Mouse (Mus musculus): Measurements from ENCODE around the gene Atp6v0e2. TPM values are rescaled to one million over a fixed set of nuclear protein-coding genes. Genes with fewer than 3 reads are reported as not detected.

The Atp6v0e2 gene
- 295 and 349 TPM in 2 replicates for polyA plus RNA-seq (2015; fragmentation: Nextera tagmentation; extraction: Ambion mirVana)

GRCm38 (mm10) chr6:48537105-48537954 lies at the start of gene Atp6v0e2:
Atp6v0e2 (plus strand) TSS chr6:48537615.
- Histone ChIP-seq H3K4me2 (peak within 1 kb of the TSS; percentile 89), H3K9me3 (replicated peaks) (no peaks in the 10 kb centered on the region), H3K36me3 (peaks cover 19% of the 10 kb centered on the region), H3K4me3 (replicated peaks) (peak within 1 kb of the TSS; percentile 82), H3K27me3 (replicated peaks) (no peaks in the 10 kb centered on the region), H3K27ac (replicated peaks) (peak within 1 kb of the TSS; percentile 87), H3K4me1 (peaks cover 32% of the 10 kb centered on the region), H3K9ac (replicated peaks) (peak within 1 kb of the TSS; percentile 98)
- ATAC-seq (ENCODE audit: low FRiP score) = peak; percentile 97
- 3% methylated on average over 38 of the region's 38 CpGs for WGBS

- Histone ChIP-seq H3K9me3 (replicated peaks) (no peaks in the 10 kb centered on the region), H3K36me3 (no peaks in the 10 kb centered on the region), H3K9ac (replicated peaks) (peak overlapping the region; percentile 23; the same call in 1 of the 2 replicates), H3K27me3 (replicated peaks) (no peaks in the 10 kb centered on the region), H3K4me1 (peaks cover 9% of the 10 kb centered on the region; the same call in 1 of the 2 replicates), H3K27ac (replicated peaks) (no peak overlapping the region), H3K4me3 (replicated peaks) (no peak overlapping the region), H3K4me2 (peak overlapping the region; percentile 46)
- 16% methylated on average over 20 of the region's 25 CpGs for WGBS
- no peak for ATAC-seq (ENCODE audit: low FRiP score)
Observed at GRCm38 (mm10) chr6:48487747-48488725, 49.4 kb upstream of the Atp6v0e2 start.

- H3K4me1 ChIP-seq = peaks cover 9% of the 10 kb centered on the region; the same call in 1 of the 2 replicates
- H3K27ac ChIP-seq (replicated peaks) = no peak overlapping the region
- H3K4me2 ChIP-seq = no peak overlapping the region
- no peaks in the 10 kb centered on the region for H3K27me3 ChIP-seq (replicated peaks)
- WGBS = 76% methylated on average over 3 of the region's 3 CpGs
- H3K9me3 ChIP-seq (replicated peaks) = no peaks in the 10 kb centered on the region
- ATAC-seq (ENCODE audit: low FRiP score) = no peak
- no peak overlapping the region for H3K9ac ChIP-seq (replicated peaks)
- H3K36me3 ChIP-seq = no peaks in the 10 kb centered on the region
- H3K4me3 ChIP-seq (replicated peaks) = no peak overlapping the region
Observed at GRCm38 (mm10) chr6:48489741-48490140, 47.7 kb upstream of the Atp6v0e2 start.

- H3K4me1 ChIP-seq = peaks cover 9% of the 10 kb centered on the region; the same call in 1 of the 2 replicates
- H3K27ac ChIP-seq (replicated peaks) = no peak overlapping the region
- H3K9me3 ChIP-seq (replicated peaks) = no peaks in the 10 kb centered on the region
- H3K27me3 ChIP-seq (replicated peaks) = no peaks in the 10 kb centered on the region
- H3K9ac ChIP-seq (replicated peaks) = no peak overlapping the region
- no peak for ATAC-seq (ENCODE audit: low FRiP score)
- H3K4me2 ChIP-seq = no peak overlapping the region
- WGBS = 72% methylated on average over 9 of the region's 9 CpGs
- no peak overlapping the region for H3K4me3 ChIP-seq (replicated peaks)
- no peaks in the 10 kb centered on the region for H3K36me3 ChIP-seq
Observed at GRCm38 (mm10) chr6:48491361-48491760, 46.1 kb upstream of the Atp6v0e2 start.

- no peak overlapping the region for H3K27ac ChIP-seq (replicated peaks)
- no peak overlapping the region for H3K4me2 ChIP-seq
- H3K27me3 ChIP-seq (replicated peaks) = no peaks in the 10 kb centered on the region
- H3K4me1 ChIP-seq = 0 out of 2 replicates have a peak, but pooled peaks cover 3% of the 10 kb centered on the region
- ATAC-seq (ENCODE audit: low FRiP score) = no peak
- WGBS = 10% methylated on average over 8 of the region's 8 CpGs
- no peaks in the 10 kb centered on the region for H3K9me3 ChIP-seq (replicated peaks)
- H3K9ac ChIP-seq (replicated peaks) = no peak overlapping the region
- no peaks in the 10 kb centered on the region for H3K36me3 ChIP-seq
- H3K4me3 ChIP-seq (replicated peaks) = no peak overlapping the region
Observed at GRCm38 (mm10) chr6:48493136-48493730, 44.2 kb upstream of the Atp6v0e2 start.

GRCm38 (mm10) chr6:48497521-48497920 lies 39.9 kb upstream of the Atp6v0e2 start:
- no peaks in the 10 kb centered on the region for H3K36me3 ChIP-seq
- H3K4me1 ChIP-seq = no peaks in the 10 kb centered on the region
- no peaks in the 10 kb centered on the region for H3K27me3 ChIP-seq (replicated peaks)
- WGBS = 92% methylated on average over 4 of the region's 4 CpGs
- ATAC-seq (ENCODE audit: low FRiP score) = no peak
- H3K27ac ChIP-seq (replicated peaks) = no peak overlapping the region
- no peak overlapping the region for H3K4me3 ChIP-seq (replicated peaks)
- H3K9ac ChIP-seq (replicated peaks) = no peak overlapping the region
- no peaks in the 10 kb centered on the region for H3K9me3 ChIP-seq (replicated peaks)
- H3K4me2 ChIP-seq = no peak overlapping the region

GRCm38 (mm10) chr6:48503847-48504240 lies 33.6 kb upstream of the Atp6v0e2 start:
- Histone ChIP-seq H3K4me2 (peak overlapping the region; percentile 77; the same call in 1 of the 2 replicates), H3K36me3 (no peaks in the 10 kb centered on the region), H3K4me3 (replicated peaks) (peak overlapping the region; percentile 76), H3K9ac (replicated peaks) (no peak overlapping the region), H3K27me3 (replicated peaks) (no peaks in the 10 kb centered on the region), H3K27ac (replicated peaks) (no peak overlapping the region), H3K4me1 (peaks cover 12% of the 10 kb centered on the region), H3K9me3 (replicated peaks) (no peaks in the 10 kb centered on the region)
- ATAC-seq (ENCODE audit: low FRiP score) = peak; percentile 51
- 6% methylated on average over 2 of the region's 2 CpGs for WGBS

- Histone ChIP-seq H3K9ac (replicated peaks) (peak overlapping the region; percentile 69), H3K27me3 (replicated peaks) (no peaks in the 10 kb centered on the region), H3K4me1 (peaks cover 12% of the 10 kb centered on the region), H3K4me3 (replicated peaks) (peak overlapping the region; percentile 76), H3K36me3 (no peaks in the 10 kb centered on the region), H3K9me3 (replicated peaks) (no peaks in the 10 kb centered on the region), H3K27ac (replicated peaks) (peak overlapping the region; percentile 81), H3K4me2 (peak overlapping the region; percentile 77)
- under 1% methylated on average over 26 of the region's 26 CpGs for WGBS
- ATAC-seq (ENCODE audit: low FRiP score) = peak; percentile 97
Observed at GRCm38 (mm10) chr6:48504241-48504854, 33.1 kb upstream of the Atp6v0e2 start.

- no peak overlapping the region for H3K9ac ChIP-seq (replicated peaks)
- H3K36me3 ChIP-seq = peaks cover 17% of the 10 kb centered on the region
- H3K4me1 ChIP-seq = peaks cover 12% of the 10 kb centered on the region
- H3K9me3 ChIP-seq (replicated peaks) = no peaks in the 10 kb centered on the region
- no peak overlapping the region for H3K27ac ChIP-seq (replicated peaks)
- no peaks in the 10 kb centered on the region for H3K27me3 ChIP-seq (replicated peaks)
- no peak overlapping the region for H3K4me2 ChIP-seq
- 83% methylated on average over 4 of the region's 4 CpGs for WGBS
- no peak overlapping the region for H3K4me3 ChIP-seq (replicated peaks)
- ATAC-seq (ENCODE audit: low FRiP score) = no peak
Observed at GRCm38 (mm10) chr6:48508087-48508486, 29.3 kb upstream of the Atp6v0e2 start.

GRCm38 (mm10) chr6:48510426-48510825 lies 27.0 kb upstream of the Atp6v0e2 start:
- ATAC-seq (ENCODE audit: low FRiP score) = no peak
- WGBS = 85% methylated on average over 4 of the region's 4 CpGs
- Histone ChIP-seq H3K27ac (replicated peaks) (no peak overlapping the region), H3K4me3 (replicated peaks) (no peak overlapping the region), H3K4me1 (peaks cover 3% of the 10 kb centered on the region), H3K27me3 (replicated peaks) (no peaks in the 10 kb centered on the region), H3K9me3 (replicated peaks) (no peaks in the 10 kb centered on the region), H3K4me2 (no peak overlapping the region), H3K9ac (replicated peaks) (no peak overlapping the region), H3K36me3 (peaks cover 41% of the 10 kb centered on the region)

- no peak for ATAC-seq (ENCODE audit: low FRiP score)
- 89% methylated on average over 7 of the region's 7 CpGs for WGBS
- Histone ChIP-seq H3K4me2 (no peak overlapping the region), H3K27ac (replicated peaks) (no peak overlapping the region), H3K36me3 (peaks cover 55% of the 10 kb centered on the region), H3K4me3 (replicated peaks) (no peak overlapping the region), H3K27me3 (replicated peaks) (no peaks in the 10 kb centered on the region), H3K9me3 (replicated peaks) (no peaks in the 10 kb centered on the region), H3K4me1 (no peaks in the 10 kb centered on the region), H3K9ac (replicated peaks) (no peak overlapping the region)
Observed at GRCm38 (mm10) chr6:48511861-48512260, 25.6 kb upstream of the Atp6v0e2 start.
